Comparison of ENCODE assay signal across 9 mouse cellular contexts in the genomic region with DNA sequence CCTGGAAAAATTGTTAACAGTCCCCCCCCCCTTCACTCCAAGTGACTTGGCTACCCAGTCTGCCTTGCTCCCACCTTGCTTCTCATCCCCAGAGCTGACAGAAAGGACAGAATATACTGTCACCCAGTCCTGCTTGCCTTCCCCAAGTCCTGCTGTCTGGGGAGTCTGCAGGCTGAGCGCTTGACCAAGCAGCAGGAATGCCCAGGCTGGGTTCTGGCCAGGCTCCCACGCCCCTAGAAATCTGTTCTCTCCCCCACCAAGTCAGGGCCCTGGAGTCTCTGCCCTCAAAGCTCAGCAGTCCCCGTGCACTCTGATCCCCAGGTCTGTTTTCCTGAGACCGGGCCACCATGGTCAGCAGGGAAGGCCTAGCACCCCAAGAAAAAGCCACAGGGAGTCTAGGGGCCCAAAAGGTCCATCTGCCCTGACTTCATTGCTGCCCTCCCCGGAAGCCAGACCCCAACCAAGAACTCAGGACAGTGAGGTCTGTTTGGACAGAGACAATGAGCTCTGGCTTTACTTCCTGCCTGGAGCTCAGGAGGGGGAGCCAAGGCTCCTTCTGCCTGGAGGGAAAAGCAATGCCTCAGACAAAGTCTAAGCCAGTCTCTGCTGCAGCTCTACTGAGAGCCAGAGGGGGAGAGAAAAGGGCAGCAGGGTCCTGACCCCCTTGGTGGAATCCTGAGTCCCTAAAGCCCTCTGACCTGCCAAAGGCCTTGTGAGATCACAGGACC. TPM values are rescaled to one million over a fixed set of nuclear protein-coding genes. Genes with fewer than 3 reads are reported as not detected.
DNase-seq lines count a peak whose midpoint lies in the region; ATAC-seq lines count a peak whose summit lies in the region.
"Had no signal": no experiment of that assay in that cellular context is flagged by ENCODE, and none has a peak within 500 bp of the region (broad histone marks: within the 10 kb centered on the region; RNA-seq: fewer than 3 reads in every experiment).

No protein-coding gene starts in this region.

- peaks cover 4% of the 10 kb centered on the region; the same call in 1 of the 2 replicates for H3K4me1 ChIP-seq in heart, embryonic 16.5 days (ENCODE audit: control insufficient read depth, insufficient read depth, low read length)
- H3K4me1 ChIP-seq in embryonic facial prominence, embryonic 15.5 days: peaks cover 41% of the 10 kb centered on the region
- peaks cover 77% of the 10 kb centered on the region for H3K4me1 ChIP-seq in neural tube, embryonic 12.5 days
- peaks cover 5% of the 10 kb centered on the region for H3K4me1 ChIP-seq in heart, embryonic 11.5 days (ENCODE audit: control insufficient read depth, insufficient read depth, low read length)

- peaks cover 6% of the 10 kb centered on the region; the same call in 1 of the 2 replicates for H3K9me3 ChIP-seq in heart, embryonic 16.5 days (replicated peaks; ENCODE audit: control insufficient read depth, low read length)
- H3K9me3 ChIP-seq in embryonic facial prominence, embryonic 15.5 days (replicated peaks): 0 out of 2 replicates have a peak, but pooled peaks cover 13% of the 10 kb centered on the region
- H3K9me3 ChIP-seq in neural tube, embryonic 12.5 days: peaks cover 8% of the 10 kb centered on the region
- peaks cover 4% of the 10 kb centered on the region; the same call in 1 of the 2 replicates for H3K9me3 ChIP-seq in heart, embryonic 11.5 days (replicated peaks; ENCODE audit: control insufficient read depth, low read length)

- no peak for DNase-seq in heart, postnatal 4 days
- DNase-seq in kidney, adult 8-10 months: peak; percentile 92
- no peak for DNase-seq in testis, postnatal 10 days (ENCODE audit: low spot score)

- no peaks in the 10 kb centered on the region; the same call in 1 of the 2 replicates for H3K36me3 ChIP-seq in heart, embryonic 16.5 days (ENCODE audit: control insufficient read depth, insufficient read depth)
- H3K36me3 ChIP-seq in embryonic facial prominence, embryonic 15.5 days: peaks cover 25% of the 10 kb centered on the region
- peaks cover 68% of the 10 kb centered on the region for H3K36me3 ChIP-seq in neural tube, embryonic 12.5 days
- peaks cover 5% of the 10 kb centered on the region; the same call in 1 of the 2 replicates for H3K36me3 ChIP-seq in heart, embryonic 11.5 days (ENCODE audit: control insufficient read depth, insufficient read depth, low read length)

- no peak overlapping the region for H3K9ac ChIP-seq in heart, embryonic 16.5 days (ENCODE audit: low read length)
- peak overlapping the region; percentile 21; the same call in 1 of the 2 replicates for H3K9ac ChIP-seq in embryonic facial prominence, embryonic 15.5 days
- H3K9ac ChIP-seq in neural tube, embryonic 12.5 days: peak overlapping the region; percentile 81
- H3K9ac ChIP-seq in heart, embryonic 11.5 days (ENCODE audit: low read depth, low read length): no peak overlapping the region
- H3K9ac ChIP-seq: liver, embryonic 14.5 days had no signal

- H3K4me3 ChIP-seq in heart, embryonic 16.5 days (ENCODE audit: low read length): no peak overlapping the region
- peak overlapping the region; percentile 22 for H3K4me3 ChIP-seq in embryonic facial prominence, embryonic 15.5 days (replicated peaks)
- peak overlapping the region; percentile 44 for H3K4me3 ChIP-seq in neural tube, embryonic 12.5 days
- H3K4me3 ChIP-seq in heart, embryonic 11.5 days (ENCODE audit: low read depth, low read length): no peak overlapping the region

- WGBS in heart, embryonic 16.5 days: 63% methylated on average over 5 of the region's 5 CpGs
- 38% methylated on average over 5 of the region's 5 CpGs for WGBS in embryonic facial prominence, embryonic 15.5 days
- 32% methylated on average over 5 of the region's 5 CpGs for WGBS in neural tube, embryonic 12.5 days
- 60% methylated on average over 5 of the region's 5 CpGs for WGBS in heart, embryonic 11.5 days (ENCODE audit: insufficient replicate concordance)

- 0 out of 2 replicates have a peak, but pooled peaks cover under 1% of the 10 kb centered on the region for H3K27me3 ChIP-seq in heart, embryonic 16.5 days (ENCODE audit: control insufficient read depth, insufficient read depth, low read length)
- H3K27me3 ChIP-seq in embryonic facial prominence, embryonic 15.5 days: peaks cover 2% of the 10 kb centered on the region; the same call in 1 of the 2 replicates
- H3K27me3 ChIP-seq in neural tube, embryonic 12.5 days (replicated peaks): no peaks in the 10 kb centered on the region
- H3K27me3 ChIP-seq in heart, embryonic 11.5 days (ENCODE audit: control insufficient read depth, insufficient read depth, low read length): peaks cover 13% of the 10 kb centered on the region

- peak overlapping the region; percentile 16; the same call in 1 of the 2 replicates for H3K27ac ChIP-seq in heart, embryonic 16.5 days (ENCODE audit: low read length)
- no peak overlapping the region; the same call in 1 of the 2 replicates for H3K27ac ChIP-seq in embryonic facial prominence, embryonic 15.5 days (replicated peaks)
- peak overlapping the region; percentile 78 for H3K27ac ChIP-seq in neural tube, embryonic 12.5 days
- no peak overlapping the region for H3K27ac ChIP-seq in heart, embryonic 11.5 days (ENCODE audit: low read depth, low read length)
- H3K27ac ChIP-seq: liver, embryonic 14.5 days had no signal

- H3K4me2 ChIP-seq in heart, embryonic 16.5 days (ENCODE audit: low read depth, low read length): no peak overlapping the region
- H3K4me2 ChIP-seq in embryonic facial prominence, embryonic 15.5 days (replicated peaks): peak overlapping the region; percentile 41
- H3K4me2 ChIP-seq in neural tube, embryonic 12.5 days (replicated peaks): peak overlapping the region; percentile 92
- H3K4me2 ChIP-seq in heart, embryonic 11.5 days: no peak overlapping the region

- ATAC-seq in heart, embryonic 16.5 days (replicated peaks; ENCODE audit: extremely low read depth, insufficient read depth, low FRiP score): no peak
- ATAC-seq in embryonic facial prominence, embryonic 15.5 days (ENCODE audit: insufficient number of reproducible peaks, low FRiP score, low TSS enrichment, low read depth): no peak
- ATAC-seq in neural tube, embryonic 12.5 days (ENCODE audit: low FRiP score, low read depth): no peak
- no peak for ATAC-seq in activated CD4-positive, CD25-positive, alpha-beta regulatory T cell, adult 4 months
- no peak for ATAC-seq in heart, embryonic 11.5 days (replicated peaks; ENCODE audit: insufficient number of reproducible peaks, low FRiP score, low TSS enrichment)

RNA-seq across cellular contexts. Expression of a gene that starts 4.2 kb away (rescaled TPM):
- 2.7 and 3.9 TPM in 2 replicates for polyA plus RNA-seq in heart, embryonic 16.5 days (2015; fragmentation: Nextera tagmentation; extraction: Ambion mirVana)
- 1 to 10 TPM; 9.0 to 9.5 TPM for total RNA-seq in heart, postnatal 4 days (2021)
- 20.1 and 20.7 TPM in 2 replicates for polyA plus RNA-seq in embryonic facial prominence, embryonic 15.5 days (2015; fragmentation: Nextera tagmentation; extraction: Ambion mirVana)
- 71.4 and 71.5 TPM in 2 replicates for polyA plus RNA-seq in neural tube, embryonic 12.5 days (2016; fragmentation: Nextera tagmentation; extraction: Ambion mirVana)
- under 1 TPM; 0.33 to 0.65 TPM for polyA plus RNA-seq in activated CD4-positive, CD25-positive, alpha-beta regulatory T cell, adult 4 months (2017; shearing (Covaris generic))
- polyA plus RNA-seq in heart, embryonic 11.5 days (2014; fragmentation: Nextera tagmentation; extraction: Ambion mirVana): 3.1 and 3.7 TPM in 2 replicates

RNA-seq across cellular contexts. Expression of a gene that starts 27.6 kb away (rescaled TPM):
- 21.9 and 23.0 TPM in 2 replicates for polyA plus RNA-seq in heart, embryonic 16.5 days (2015; fragmentation: Nextera tagmentation; extraction: Ambion mirVana)
- 1 to 10 TPM; 6.7 to 8.8 TPM for total RNA-seq in heart, postnatal 4 days (2021)
- 41.7 TPM in 2 replicates for polyA plus RNA-seq in embryonic facial prominence, embryonic 15.5 days (2015; fragmentation: Nextera tagmentation; extraction: Ambion mirVana)
- 35.7 and 37.1 TPM in 2 replicates for polyA plus RNA-seq in neural tube, embryonic 12.5 days (2016; fragmentation: Nextera tagmentation; extraction: Ambion mirVana)
- 10 to 100 TPM in 1 of 2 experiments, 1 to 10 TPM in 1; 7.8 to 10.3 TPM for polyA plus RNA-seq in activated CD4-positive, CD25-positive, alpha-beta regulatory T cell, adult 4 months (2017; shearing (Covaris generic))
- 25.0 and 28.9 TPM in 2 replicates for polyA plus RNA-seq in heart, embryonic 11.5 days (2014; fragmentation: Nextera tagmentation; extraction: Ambion mirVana)

RNA-seq across cellular contexts. Expression of a gene that starts 33.8 kb away (rescaled TPM):
- polyA plus RNA-seq in heart, embryonic 16.5 days (2015; fragmentation: Nextera tagmentation; extraction: Ambion mirVana): 82.7 and 87.2 TPM in 2 replicates
- 10 to 100 TPM; 88.2 to 90.6 TPM for total RNA-seq in heart, postnatal 4 days (2021)
- polyA plus RNA-seq in embryonic facial prominence, embryonic 15.5 days (2015; fragmentation: Nextera tagmentation; extraction: Ambion mirVana): 117 and 120 TPM in 2 replicates
- 212 and 213 TPM in 2 replicates for polyA plus RNA-seq in neural tube, embryonic 12.5 days (2016; fragmentation: Nextera tagmentation; extraction: Ambion mirVana)
- 100 to 1,000 TPM; 146 to 151 TPM for polyA plus RNA-seq in activated CD4-positive, CD25-positive, alpha-beta regulatory T cell, adult 4 months (2017; shearing (Covaris generic))
- polyA plus RNA-seq in heart, embryonic 11.5 days (2014; fragmentation: Nextera tagmentation; extraction: Ambion mirVana): 103 and 114 TPM in 2 replicates

RNA-seq across cellular contexts. Expression of a gene that starts 46.5 kb away (rescaled TPM):
- 47.6 and 84.1 TPM in 2 replicates for polyA plus RNA-seq in heart, embryonic 16.5 days (2015; fragmentation: Nextera tagmentation; extraction: Ambion mirVana)
- 10 to 100 TPM; 44.7 to 57.2 TPM for total RNA-seq in heart, postnatal 4 days (2021)
- polyA plus RNA-seq in embryonic facial prominence, embryonic 15.5 days (2015; fragmentation: Nextera tagmentation; extraction: Ambion mirVana): 0.12 TPM in 1 of 2 replicates, not detected in the other
- polyA plus RNA-seq in neural tube, embryonic 12.5 days (2016; fragmentation: Nextera tagmentation; extraction: Ambion mirVana): 0.25 and 0.26 TPM in 2 replicates
- not detected for polyA plus RNA-seq in activated CD4-positive, CD25-positive, alpha-beta regulatory T cell, adult 4 months (2017; shearing (Covaris generic))
- 70.4 and 77.2 TPM in 2 replicates for polyA plus RNA-seq in heart, embryonic 11.5 days (2014; fragmentation: Nextera tagmentation; extraction: Ambion mirVana)

Comparison
In these comparisons a context has a peak if more than half of its experiments do, and no peak if none do; other contexts are left out.
1. H3K27ac ChIP-seq: peak in heart, embryonic 16.5 days (single experiment) and neural tube, embryonic 12.5 days (single experiment); none in embryonic facial prominence, embryonic 15.5 days (single experiment) and heart, embryonic 11.5 days (single experiment).
2. H3K4me2 ChIP-seq: peak in embryonic facial prominence, embryonic 15.5 days (single experiment) and neural tube, embryonic 12.5 days (single experiment); none in heart, embryonic 16.5 days (single experiment) and heart, embryonic 11.5 days (single experiment).
3. H3K4me3 ChIP-seq: peak in embryonic facial prominence, embryonic 15.5 days (single experiment) and neural tube, embryonic 12.5 days (single experiment); none in heart, embryonic 16.5 days (single experiment) and heart, embryonic 11.5 days (single experiment).
4. H3K9ac ChIP-seq: peak in embryonic facial prominence, embryonic 15.5 days (single experiment) and neural tube, embryonic 12.5 days (single experiment); none in heart, embryonic 16.5 days (single experiment) and heart, embryonic 11.5 days (single experiment).
5. DNase-seq: peak in kidney, adult 8-10 months (2 of 2); none in heart, postnatal 4 days (single experiment) and testis, postnatal 10 days (single experiment).